Mouse (Mus musculus) testis, adult 2 months (tissue): ENCODE results near the gene Pck1.

Source experiments
- CTCF ChIP-seq: fragments of 200-500 bp; IDR thresholded peaks from 2 replicates; pipeline ENCODE4 v1.5.1; 2012; ENCODE audit warnings: low read depth, mild to moderate bottlenecking, inconsistent platforms, low read length, moderate library complexity; ENCODE audit not compliant: control insufficient read depth, insufficient read depth, insufficient replicate concordance
- POLR2A ChIP-seq: fragments of 200-500 bp; IDR thresholded peaks from 2 replicates; pipeline ENCODE4 v1.6.1; 2012; ENCODE audit warnings: low read depth, mild to moderate bottlenecking, inconsistent platforms, low read length, moderate library complexity; ENCODE audit not compliant: control insufficient read depth

GRCm38 (mm10) chr2:173177481-173177880 lies 24.6 kb downstream of the Pck1 start:
- TF ChIP-seq POLR2A (no peak), CTCF (no peak)
